Mouse (Mus musculus) neural tube, embryonic 15.5 days (tissue): ENCODE measurements around the gene Fgfr2. TPM values are rescaled to one million over a fixed set of nuclear protein-coding genes. Genes with fewer than 3 reads are reported as not detected.

Experiments used
- ATAC-seq: fragments of 200-750 bp; cut with Nextera tagmentation; 2 replicates; pipeline ENCODE4 v1.8.0; 2017; ENCODE audit warnings: mild to moderate bottlenecking, moderate TSS enrichment, moderate library complexity; ENCODE audit not compliant: low FRiP score
- H3K27ac ChIP-seq: fragments of 300-500 bp; sonication (generic); replicated peaks from 2 replicates; pipeline ENCODE4 v1.5.1; 2015; ENCODE audit warnings: mild to moderate bottlenecking, inconsistent platforms
- H3K27me3 ChIP-seq: fragments of 300-500 bp; sonication (generic); replicated peaks from 2 replicates; pipeline ENCODE4 v1.6.1; 2015; ENCODE audit warnings: inconsistent platforms
- H3K36me3 ChIP-seq: fragments of 300-500 bp; sonication (generic); 2 replicates; pipeline ENCODE4 v1.6.1; 2015; ENCODE audit warnings: inconsistent platforms
- H3K4me1 ChIP-seq: fragments of 300-500 bp; sonication (generic); 2 replicates; pipeline ENCODE4 v1.6.1; 2015; ENCODE audit warnings: inconsistent platforms
- H3K4me2 ChIP-seq: fragments of 300-500 bp; sonication (generic); 2 replicates; pipeline ENCODE4 v1.6.1; 2015; ENCODE audit warnings: inconsistent platforms, mild to moderate bottlenecking, moderate library complexity
- H3K4me3 ChIP-seq: fragments of 300-500 bp; sonication (generic); replicated peaks from 2 replicates; pipeline ENCODE4 v1.5.1; 2015; ENCODE audit warnings: mild to moderate bottlenecking, inconsistent platforms
- H3K9ac ChIP-seq: fragments of 300-500 bp; sonication (generic); replicated peaks from 2 replicates; pipeline ENCODE4 v1.6.1; 2015; ENCODE audit warnings: mild to moderate bottlenecking, inconsistent platforms
- H3K9me3 ChIP-seq: fragments of 300-500 bp; sonication (generic); replicated peaks from 2 replicates; pipeline ENCODE4 v1.6.1; 2016; ENCODE audit warnings: inconsistent platforms
- WGBS: fragments of 180-500 bp; shearing (Covaris S2); methylation state at CpG from one replicate; pipeline ENCODE4 v1.1.7; 2015; ENCODE audit warnings: mixed read lengths; 5-methylcytosine and 5-hydroxymethylcytosine counted together
- polyA plus RNA-seq: library from polyadenylated mRNA; unstranded; fragments of >200 nt; fragmentation: Nextera tagmentation; extraction: Ambion mirVana; gene quantifications from 2 replicates; pipeline ENCODE4 v1.2.1, GENCODE M21; 2015

The Fgfr2 gene
- polyA plus RNA-seq, 1 experiment from 2014 or later = 21.2 TPM

DNA sequence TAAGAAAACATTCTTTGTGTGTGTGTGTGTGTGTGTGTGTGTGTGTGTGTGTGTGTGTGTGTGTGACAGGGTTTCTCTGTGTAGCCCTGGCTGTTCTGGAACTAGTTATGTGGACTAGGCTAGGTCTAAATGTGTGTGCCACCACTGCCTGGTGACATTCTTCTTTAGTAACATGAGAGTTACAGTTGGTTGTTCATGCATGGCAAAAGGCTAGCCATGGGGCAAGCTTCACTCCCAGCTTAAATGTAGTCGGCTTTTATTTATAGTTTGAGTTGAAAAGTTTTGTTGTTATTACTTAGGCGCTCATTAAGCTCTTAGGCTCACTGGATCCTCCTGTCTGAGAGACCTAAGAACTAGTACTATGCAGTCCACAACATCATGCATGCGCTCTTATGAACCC, 158.8 kb downstream of the Fgfr2 start:
- WGBS = 88% methylated on average over 3 of the region's 3 CpGs
- H3K9ac ChIP-seq = no peak overlapping the region
- no peaks in the 10 kb centered on the region for H3K9me3 ChIP-seq
- no peak overlapping the region for H3K4me2 ChIP-seq
- ATAC-seq = no peak
- H3K4me1 ChIP-seq = no peaks in the 10 kb centered on the region
- no peak overlapping the region for H3K27ac ChIP-seq
- no peaks in the 10 kb centered on the region for H3K27me3 ChIP-seq
- no peak overlapping the region for H3K4me3 ChIP-seq
- no peaks in the 10 kb centered on the region; the same call in 1 of the 2 replicates for H3K36me3 ChIP-seq

DNA sequence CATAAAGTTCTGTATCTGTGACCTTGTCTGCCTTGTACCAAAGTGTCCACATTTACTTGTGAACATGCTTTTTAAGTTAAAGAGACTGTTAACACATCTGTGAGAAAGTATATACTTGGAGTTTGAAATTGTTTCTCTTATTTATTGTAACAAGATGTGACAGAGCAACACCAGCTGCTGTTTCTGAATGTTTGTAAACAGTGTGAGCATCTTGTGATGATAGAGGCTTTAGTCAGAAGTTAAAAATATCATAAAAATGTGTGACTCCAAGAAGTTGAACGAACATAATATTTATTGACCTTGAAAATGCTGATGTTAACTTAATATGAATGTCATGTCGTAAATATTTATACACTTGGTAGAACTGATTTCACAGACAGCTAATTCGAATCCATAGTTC, 172.5 kb downstream of the Fgfr2 start:
- H3K9ac ChIP-seq = no peak overlapping the region
- no peak overlapping the region for H3K4me2 ChIP-seq
- no peaks in the 10 kb centered on the region for H3K4me1 ChIP-seq
- H3K9me3 ChIP-seq = no peaks in the 10 kb centered on the region
- no peak for ATAC-seq
- H3K4me3 ChIP-seq = no peak overlapping the region
- H3K36me3 ChIP-seq = no peaks in the 10 kb centered on the region
- H3K27me3 ChIP-seq = no peaks in the 10 kb centered on the region
- H3K27ac ChIP-seq = no peak overlapping the region
- 93% methylated on average over 3 of the region's 3 CpGs for WGBS

GRCm38 (mm10) chr7:132949968-132950367, 173.2 kb downstream of the Fgfr2 start:
- Histone ChIP-seq H3K36me3 (no peaks in the 10 kb centered on the region), H3K9ac (no peak overlapping the region), H3K4me2 (no peak overlapping the region), H3K9me3 (no peaks in the 10 kb centered on the region), H3K4me3 (no peak overlapping the region), H3K4me1 (no peaks in the 10 kb centered on the region), H3K27me3 (no peaks in the 10 kb centered on the region), H3K27ac (no peak overlapping the region)
- ATAC-seq = no peak
- 76% methylated on average over 4 of the region's 4 CpGs for WGBS

GRCm38 (mm10) chr7:132940569-132940968, 182.6 kb downstream of the Fgfr2 start:
- Histone ChIP-seq H3K4me2 (no peak overlapping the region), H3K4me3 (no peak overlapping the region), H3K36me3 (no peaks in the 10 kb centered on the region), H3K9ac (no peak overlapping the region), H3K9me3 (no peaks in the 10 kb centered on the region), H3K4me1 (no peaks in the 10 kb centered on the region), H3K27ac (no peak overlapping the region), H3K27me3 (no peaks in the 10 kb centered on the region)
- no peak for ATAC-seq
- 82% methylated on average over 2 of the region's 2 CpGs for WGBS

DNA sequence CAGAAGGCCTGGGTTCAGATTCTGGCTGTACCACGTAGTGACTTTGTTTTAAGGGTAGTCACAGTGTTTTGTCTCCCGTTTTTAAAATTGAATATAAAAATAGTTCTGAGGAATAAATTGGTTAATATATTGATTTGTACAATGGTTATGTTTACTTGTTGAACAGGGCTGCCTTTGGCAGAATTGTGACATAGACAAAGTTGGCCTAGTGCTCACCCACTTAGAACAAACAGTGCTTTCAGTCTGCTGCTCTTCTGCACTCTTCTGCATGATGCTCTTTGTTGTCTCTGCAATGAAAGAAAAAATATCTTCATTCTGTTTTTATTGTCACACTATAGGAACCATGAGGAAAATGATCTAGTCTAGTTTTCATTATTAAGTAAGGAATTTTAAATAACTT, 184.0 kb downstream of the Fgfr2 start:
- Histone ChIP-seq H3K4me2 (no peak overlapping the region), H3K4me1 (no peaks in the 10 kb centered on the region), H3K36me3 (no peaks in the 10 kb centered on the region), H3K9ac (no peak overlapping the region), H3K27me3 (no peaks in the 10 kb centered on the region), H3K27ac (no peak overlapping the region), H3K4me3 (no peak overlapping the region), H3K9me3 (no peaks in the 10 kb centered on the region)
- no peak for ATAC-seq
- WGBS = 88% methylated on average over 2 of the region's 2 CpGs

- ATAC-seq = no peak
- Histone ChIP-seq H3K9ac (no peak overlapping the region), H3K27me3 (no peaks in the 10 kb centered on the region), H3K4me1 (peaks cover 23% of the 10 kb centered on the region), H3K27ac (no peak overlapping the region), H3K9me3 (no peaks in the 10 kb centered on the region), H3K4me2 (no peak overlapping the region), H3K4me3 (no peak overlapping the region), H3K36me3 (no peaks in the 10 kb centered on the region)
Observed at GRCm38 (mm10) chr7:132934743-132935142, 188.4 kb downstream of the Fgfr2 start.

- Histone ChIP-seq H3K27me3 (no peaks in the 10 kb centered on the region), H3K4me2 (no peak overlapping the region), H3K9ac (no peak overlapping the region), H3K4me1 (peaks cover 23% of the 10 kb centered on the region), H3K4me3 (no peak overlapping the region), H3K36me3 (no peaks in the 10 kb centered on the region), H3K27ac (no peak overlapping the region), H3K9me3 (no peaks in the 10 kb centered on the region)
- WGBS = 89% methylated on average over 1 of the region's 1 CpGs
- no peak for ATAC-seq
Observed at GRCm38 (mm10) chr7:132933331-132933730, 189.8 kb downstream of the Fgfr2 start.

DNA sequence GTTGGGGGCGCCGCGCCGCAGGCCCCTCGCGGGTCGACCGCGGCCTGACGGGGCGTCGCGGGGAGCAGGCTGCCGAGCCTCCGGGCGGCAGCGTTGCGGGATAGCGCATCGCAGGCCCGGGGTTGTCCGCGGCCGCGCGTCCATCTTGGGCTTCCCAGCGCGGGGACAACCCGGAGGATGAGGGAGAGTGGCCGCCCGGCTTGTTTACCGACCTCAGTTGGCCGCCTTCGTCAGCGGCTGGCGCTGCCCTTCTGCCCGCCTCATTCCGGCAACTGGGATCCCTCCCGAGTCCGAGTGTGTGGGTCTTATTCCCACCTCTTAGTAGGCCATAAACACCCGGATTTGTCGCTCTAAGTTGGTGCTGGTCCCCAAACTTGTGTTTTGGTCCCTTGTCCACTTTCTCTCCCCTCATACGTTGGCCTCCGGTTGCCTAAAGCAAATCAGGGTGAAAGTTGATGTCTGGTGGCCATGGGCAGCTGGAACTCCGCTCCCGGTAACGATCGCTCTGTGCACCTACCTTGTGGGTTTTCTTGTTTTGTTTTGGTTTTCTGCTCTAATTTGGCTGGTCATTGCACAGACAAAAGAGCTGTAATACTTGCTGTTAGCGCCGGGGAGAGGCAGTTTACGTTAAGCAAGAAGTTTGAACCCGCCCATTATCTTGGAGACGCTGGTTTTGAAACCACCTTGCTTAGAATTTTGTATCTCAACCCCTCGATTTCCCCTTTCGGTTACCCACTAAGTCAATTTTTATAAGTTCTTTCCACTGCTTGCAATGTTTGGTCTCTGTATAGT, 191.4 kb downstream of the Fgfr2 start:
- peaks cover 23% of the 10 kb centered on the region for H3K4me1 ChIP-seq
- H3K36me3 ChIP-seq = no peaks in the 10 kb centered on the region
- no peaks in the 10 kb centered on the region for H3K9me3 ChIP-seq
- peak overlapping the region; percentile 81 for H3K9ac ChIP-seq
- no peaks in the 10 kb centered on the region for H3K27me3 ChIP-seq
- peak overlapping the region; percentile 82 for H3K4me2 ChIP-seq
- peak overlapping the region; percentile 91 for H3K27ac ChIP-seq
- peak; percentile 69 for ATAC-seq
- peak overlapping the region; percentile 78 for H3K4me3 ChIP-seq
- under 1% methylated on average over 53 of the region's 55 CpGs for WGBS

- Histone ChIP-seq H3K4me2 (peak within 1 kb of the TSS; percentile 82), H3K36me3 (no peaks in the 10 kb centered on the region), H3K27me3 (no peaks in the 10 kb centered on the region), H3K9me3 (no peaks in the 10 kb centered on the region), H3K27ac (peak within 1 kb of the TSS; percentile 91), H3K4me1 (peaks cover 23% of the 10 kb centered on the region), H3K4me3 (peak within 1 kb of the TSS; percentile 78), H3K9ac (peak within 1 kb of the TSS; percentile 81)
- WGBS = under 1% methylated on average over 91 of the region's 93 CpGs
- peak; percentile 99 for ATAC-seq
Observed at GRCm38 (mm10) chr7:132930850-132931559, 192.1 kb downstream of the Fgfr2 start, which contains the start of gene Zranb1. Gene Zranb1 (plus strand): TSS chr7:132931142.

DNA sequence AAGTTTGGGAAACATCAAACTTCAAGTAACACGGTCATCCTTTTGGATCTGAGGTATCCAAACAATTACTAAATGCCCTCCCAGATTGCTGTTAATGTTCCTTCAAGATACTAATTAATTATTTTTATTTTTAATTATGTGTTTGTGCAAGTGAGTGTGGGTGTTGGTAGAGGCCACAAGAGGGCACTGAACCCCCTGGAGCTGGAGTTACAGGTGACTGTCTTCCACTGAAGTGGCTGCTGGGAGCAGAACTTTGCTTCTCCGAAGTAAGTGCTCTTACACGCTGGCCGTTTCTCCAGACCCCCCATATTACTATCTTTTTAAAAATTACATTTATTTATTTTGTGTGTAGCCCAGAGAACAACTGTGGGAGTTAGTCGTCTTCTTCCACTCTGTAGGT, 193.1 kb downstream of the Fgfr2 start:
- 86% methylated on average over 5 of the region's 5 CpGs for WGBS
- no peak overlapping the region for H3K9ac ChIP-seq
- H3K27me3 ChIP-seq = no peaks in the 10 kb centered on the region
- ATAC-seq = no peak
- no peaks in the 10 kb centered on the region for H3K9me3 ChIP-seq
- peak overlapping the region; percentile 78 for H3K4me3 ChIP-seq
- peak overlapping the region; percentile 64 for H3K4me2 ChIP-seq
- H3K27ac ChIP-seq = peak overlapping the region; percentile 91; the same call in 1 of the 2 replicates
- H3K4me1 ChIP-seq = peaks cover 23% of the 10 kb centered on the region
- no peaks in the 10 kb centered on the region for H3K36me3 ChIP-seq

GRCm38 (mm10) chr7:132927201-132927600, 195.9 kb downstream of the Fgfr2 start:
- Histone ChIP-seq H3K27me3 (no peaks in the 10 kb centered on the region), H3K4me2 (no peak overlapping the region), H3K9me3 (no peaks in the 10 kb centered on the region), H3K27ac (no peak overlapping the region), H3K4me1 (peaks cover 13% of the 10 kb centered on the region), H3K9ac (no peak overlapping the region), H3K36me3 (no peaks in the 10 kb centered on the region), H3K4me3 (no peak overlapping the region)
- WGBS = 54% methylated on average over 3 of the region's 3 CpGs
- ATAC-seq = no peak

DNA sequence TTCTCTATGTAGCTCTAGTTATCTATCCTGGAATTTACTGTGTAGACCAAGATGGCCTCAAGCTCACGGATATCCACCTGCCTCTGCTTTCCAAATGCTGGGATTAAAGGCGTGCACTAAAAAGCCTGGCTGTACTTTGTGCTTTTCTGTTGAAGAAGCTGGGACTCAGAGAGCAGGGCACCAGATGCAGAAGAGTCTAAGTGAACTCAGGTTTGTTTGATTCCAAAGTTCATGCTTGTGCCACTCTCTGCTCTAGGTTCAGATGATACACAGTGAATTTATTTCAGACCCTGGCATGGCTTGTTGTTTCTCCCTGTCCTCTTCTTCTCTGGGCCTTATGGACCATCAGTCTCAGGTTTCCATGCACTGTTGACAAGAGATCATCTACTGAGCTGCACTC, 197.9 kb downstream of the Fgfr2 start:
- WGBS = 81% methylated on average over 2 of the region's 2 CpGs
- no peaks in the 10 kb centered on the region for H3K36me3 ChIP-seq
- peaks cover 5% of the 10 kb centered on the region for H3K4me1 ChIP-seq
- no peak overlapping the region for H3K27ac ChIP-seq
- H3K4me2 ChIP-seq = no peak overlapping the region
- no peak overlapping the region for H3K4me3 ChIP-seq
- no peak for ATAC-seq
- H3K9ac ChIP-seq = no peak overlapping the region
- H3K9me3 ChIP-seq = no peaks in the 10 kb centered on the region
- no peaks in the 10 kb centered on the region for H3K27me3 ChIP-seq
